Mouse (Mus musculus) erythroid progenitor cell, adult 5-6 weeks (primary cell): ENCODE measurements around the gene Bid. TPM values are rescaled to one million over a fixed set of nuclear protein-coding genes. Genes with fewer than 3 reads are reported as not detected.

Source experiments
- total RNA-seq, 2 experiments: library from RNA; stranded (forward) in 1 of 2; stranded (reverse) in 1 of 2; fragments of 150-400 nt in 1 of 2; fragments of 186-747, 209-891 nt in 1 of 2; gene quantifications; 2 replicates each; pipeline versions ENCODE4 v1.2.3 to v1.2.4; 2015 to 2017; ENCODE audit warnings: low replicate concordance in 2 of 2

The Bid gene
- total RNA-seq, 2 experiments from 2014 or later, result 7.7 to 9.6 TPM

Other genes starting within 250 kb of the Bid start
- not detected in 2 replicates for gene Slc25a18, start 143.3 kb downstream of the Bid start, total RNA-seq (2015; ENCODE audit: low replicate concordance)
- gene Slc25a18, start 143.3 kb downstream of the Bid start, total RNA-seq (2017; ENCODE audit: low replicate concordance), result not detected in 2 replicates
- gene Atp6v1e1, start 94.1 kb downstream of the Bid start, total RNA-seq (2015; ENCODE audit: low replicate concordance), result 87.2 and 135 TPM in 2 replicates
- gene Atp6v1e1, start 94.1 kb downstream of the Bid start, total RNA-seq (2017; ENCODE audit: low replicate concordance), result 109 and 163 TPM in 2 replicates
- 41.8 and 60.8 TPM in 2 replicates for gene Bcl2l13, start 80.6 kb downstream of the Bid start, total RNA-seq (2015; ENCODE audit: low replicate concordance)
- gene Bcl2l13, start 80.6 kb downstream of the Bid start, total RNA-seq (2017; ENCODE audit: low replicate concordance), result 36.0 and 47.5 TPM in 2 replicates
- gene Mical3, start 214.1 kb upstream of the Bid start, total RNA-seq (2015; ENCODE audit: low replicate concordance), result 168 and 179 TPM in 2 replicates
- gene Mical3, start 214.1 kb upstream of the Bid start, total RNA-seq (2017; ENCODE audit: low replicate concordance), result 159 and 259 TPM in 2 replicates